Mouse (Mus musculus): ENCODE measurements around the gene Tln1. TPM values are rescaled to one million over a fixed set of nuclear protein-coding genes. Genes with fewer than 3 reads are reported as not detected.

Tln1 gene
- polyA plus RNA-seq, 2 experiments = 62.4 to 69.4 TPM

- no peaks in the 10 kb centered on the region for H3K36me3 ChIP-seq (ENCODE audit: control insufficient read depth, insufficient read depth, low read length)
- TF ChIP-seq POLR2A (IDR thresholded peaks at IDR 0.05; ENCODE audit: borderline replicate concordance, extremely low read depth, insufficient read depth, insufficient read length) = no peak
- ATAC-seq (ENCODE audit: low FRiP score, low read depth) (no peak), DNase-seq (ENCODE audit: low spot score) (no peak)
- no peak within 1 kb of the TSS for H3K9ac ChIP-seq (ENCODE audit: low read depth, low read length, severe bottlenecking)
- no peaks in the 10 kb centered on the region for H3K27me3 ChIP-seq (ENCODE audit: control insufficient read depth, insufficient read depth, low read length)
- no peak within 1 kb of the TSS for H3K4me2 ChIP-seq (replicated peaks; ENCODE audit: low read depth, low read length, severe bottlenecking)
- no peak within 1 kb of the TSS for H3K27ac ChIP-seq (replicated peaks; ENCODE audit: low read depth, low read length)
- H3K9me3 ChIP-seq (ENCODE audit: control insufficient read depth, low read length) = no peaks in the 10 kb centered on the region
- H3K4me1 ChIP-seq (ENCODE audit: control insufficient read depth, insufficient read depth, low read length) = no peaks in the 10 kb centered on the region
- WGBS = 62% methylated on average over 12 of the region's 12 CpGs
- no peak within 1 kb of the TSS for H3K4me3 ChIP-seq (replicated peaks; ENCODE audit: low read length)
Measured at GRCm38 (mm10) chr4:43483535-43484091, 78.9 kb downstream of the Tln1 start, which contains the start of gene Sit1. Sit1 (minus strand) TSS chr4:43483734.

- Histone ChIP-seq H3K36me3 (ENCODE audit: control insufficient read depth, insufficient read depth, low read length) (no peaks in the 10 kb centered on the region), H3K4me2 (replicated peaks; ENCODE audit: low read depth, low read length, severe bottlenecking) (no peak overlapping the region), H3K4me1 (ENCODE audit: control insufficient read depth, insufficient read depth, low read length) (no peaks in the 10 kb centered on the region), H3K9me3 (ENCODE audit: control insufficient read depth, low read length) (no peaks in the 10 kb centered on the region), H3K9ac (ENCODE audit: low read depth, low read length, severe bottlenecking) (no peak overlapping the region), H3K27me3 (ENCODE audit: control insufficient read depth, insufficient read depth, low read length) (no peaks in the 10 kb centered on the region), H3K4me3 (replicated peaks; ENCODE audit: low read length) (no peak overlapping the region), H3K27ac (replicated peaks; ENCODE audit: low read depth, low read length) (no peak overlapping the region)
- ATAC-seq (ENCODE audit: low FRiP score, low read depth) (no peak), DNase-seq (ENCODE audit: low spot score) (no peak)
- 66% methylated on average over 9 of the region's 10 CpGs for WGBS
- TF ChIP-seq POLR2A (IDR thresholded peaks at IDR 0.05; ENCODE audit: borderline replicate concordance, extremely low read depth, insufficient read depth, insufficient read length) = no peak
Measured at GRCm38 (mm10) chr4:43482591-43482990, 79.9 kb downstream of the Tln1 start.

- Histone ChIP-seq H3K9me3 (ENCODE audit: control insufficient read depth, low read length) (no peaks in the 10 kb centered on the region), H3K9ac (ENCODE audit: low read depth, low read length, severe bottlenecking) (no peak overlapping the region), H3K27ac (replicated peaks; ENCODE audit: low read depth, low read length) (no peak overlapping the region), H3K4me2 (replicated peaks; ENCODE audit: low read depth, low read length, severe bottlenecking) (no peak overlapping the region), H3K27me3 (ENCODE audit: control insufficient read depth, insufficient read depth, low read length) (no peaks in the 10 kb centered on the region), H3K36me3 (ENCODE audit: control insufficient read depth, insufficient read depth, low read length) (no peaks in the 10 kb centered on the region), H3K4me1 (ENCODE audit: control insufficient read depth, insufficient read depth, low read length) (no peaks in the 10 kb centered on the region), H3K4me3 (replicated peaks; ENCODE audit: low read length) (no peak overlapping the region)
- DNase-seq (ENCODE audit: low spot score) (no peak), ATAC-seq (ENCODE audit: low FRiP score, low read depth) (no peak)
- no peak for TF ChIP-seq POLR2A (IDR thresholded peaks at IDR 0.05; ENCODE audit: borderline replicate concordance, extremely low read depth, insufficient read depth, insufficient read length)
- WGBS = 71% methylated on average over 7 of the region's 7 CpGs
Measured at GRCm38 (mm10) chr4:43481894-43482456, 80.5 kb downstream of the Tln1 start.

Other genes with a start within 250 kb of the Tln1 start
- gene Rusc2, start 180.7 kb downstream of the Tln1 start, polyA plus RNA-seq (2012; rRNA removed) = 16.2 and 25.4 TPM in 2 replicates
- 8.0 and 9.6 TPM in 2 replicates for gene Rusc2, start 180.7 kb downstream of the Tln1 start, polyA plus RNA-seq (2014; fragmentation: Nextera tagmentation; extraction: Ambion mirVana)
- gene Fam166b, start 133.6 kb downstream of the Tln1 start, polyA plus RNA-seq (2012; rRNA removed) = 0.20 and 0.29 TPM in 2 replicates
- gene Fam166b, start 133.6 kb downstream of the Tln1 start, polyA plus RNA-seq (2014; fragmentation: Nextera tagmentation; extraction: Ambion mirVana) = 0.14 and 0.33 TPM in 2 replicates
- 47.4 and 63.1 TPM in 2 replicates for gene Tesk1, start 120.8 kb downstream of the Tln1 start, polyA plus RNA-seq (2012; rRNA removed)
- 15.8 and 17.6 TPM in 2 replicates for gene Tesk1, start 120.8 kb downstream of the Tln1 start, polyA plus RNA-seq (2014; fragmentation: Nextera tagmentation; extraction: Ambion mirVana)
- gene Cd72, start 108.1 kb downstream of the Tln1 start, polyA plus RNA-seq (2012; rRNA removed) = 1.3 TPM in 2 replicates
- 4.4 and 7.5 TPM in 2 replicates for gene Cd72, start 108.1 kb downstream of the Tln1 start, polyA plus RNA-seq (2014; fragmentation: Nextera tagmentation; extraction: Ambion mirVana)
- gene Sit1, start 79.0 kb downstream of the Tln1 start, polyA plus RNA-seq (2012; rRNA removed) = not detected in 2 replicates
- not detected in 2 replicates for gene Sit1, start 79.0 kb downstream of the Tln1 start, polyA plus RNA-seq (2014; fragmentation: Nextera tagmentation; extraction: Ambion mirVana)
- gene Ccdc107, start 69.8 kb downstream of the Tln1 start, polyA plus RNA-seq (2012; rRNA removed) = 118 and 175 TPM in 2 replicates
- 78.8 and 92.8 TPM in 2 replicates for gene Ccdc107, start 69.8 kb downstream of the Tln1 start, polyA plus RNA-seq (2014; fragmentation: Nextera tagmentation; extraction: Ambion mirVana)
- gene Arhgef39, start 63.0 kb downstream of the Tln1 start, polyA plus RNA-seq (2012; rRNA removed) = 84.9 and 108 TPM in 2 replicates
- 25.2 and 27.6 TPM in 2 replicates for gene Arhgef39, start 63.0 kb downstream of the Tln1 start, polyA plus RNA-seq (2014; fragmentation: Nextera tagmentation; extraction: Ambion mirVana)
- gene Car9, start 55.7 kb downstream of the Tln1 start, polyA plus RNA-seq (2012; rRNA removed) = 4.9 TPM in 2 replicates
- 1.0 and 1.2 TPM in 2 replicates for gene Car9, start 55.7 kb downstream of the Tln1 start, polyA plus RNA-seq (2014; fragmentation: Nextera tagmentation; extraction: Ambion mirVana)
- gene Tpm2, start 38.9 kb downstream of the Tln1 start, polyA plus RNA-seq (2012; rRNA removed) = 206 and 361 TPM in 2 replicates
- gene Tpm2, start 38.9 kb downstream of the Tln1 start, polyA plus RNA-seq (2014; fragmentation: Nextera tagmentation; extraction: Ambion mirVana) = 382 and 495 TPM in 2 replicates
- 51.7 and 58.0 TPM in 2 replicates for gene Creb3, start 359 bp downstream of the Tln1 start, polyA plus RNA-seq (2012; rRNA removed)
- 71.4 and 78.5 TPM in 2 replicates for gene Creb3, start 359 bp downstream of the Tln1 start, polyA plus RNA-seq (2014; fragmentation: Nextera tagmentation; extraction: Ambion mirVana)
- gene Rgp1, start 16.0 kb upstream of the Tln1 start, polyA plus RNA-seq (2012; rRNA removed) = 81.9 and 101 TPM in 2 replicates
- 33.3 and 35.3 TPM in 2 replicates for gene Rgp1, start 16.0 kb upstream of the Tln1 start, polyA plus RNA-seq (2014; fragmentation: Nextera tagmentation; extraction: Ambion mirVana)
- 39.8 and 50.1 TPM in 2 replicates for gene Gba2, start 16.2 kb upstream of the Tln1 start, polyA plus RNA-seq (2012; rRNA removed)
- 18.4 and 19.9 TPM in 2 replicates for gene Gba2, start 16.2 kb upstream of the Tln1 start, polyA plus RNA-seq (2014; fragmentation: Nextera tagmentation; extraction: Ambion mirVana)
- 0.24 and 0.88 TPM in 2 replicates for gene Msmp, start 21.8 kb upstream of the Tln1 start, polyA plus RNA-seq (2012; rRNA removed)
- gene Msmp, start 21.8 kb upstream of the Tln1 start, polyA plus RNA-seq (2014; fragmentation: Nextera tagmentation; extraction: Ambion mirVana) = 2.8 and 3.0 TPM in 2 replicates
- gene Npr2, start 69.2 kb upstream of the Tln1 start, polyA plus RNA-seq (2012; rRNA removed) = 121 and 124 TPM in 2 replicates
- gene Npr2, start 69.2 kb upstream of the Tln1 start, polyA plus RNA-seq (2014; fragmentation: Nextera tagmentation; extraction: Ambion mirVana) = 33.3 and 34.3 TPM in 2 replicates
- 1.8 and 2.5 TPM in 2 replicates for gene Spag8, start 90.9 kb upstream of the Tln1 start, polyA plus RNA-seq (2012; rRNA removed)
- 0.58 and 0.61 TPM in 2 replicates for gene Spag8, start 90.9 kb upstream of the Tln1 start, polyA plus RNA-seq (2014; fragmentation: Nextera tagmentation; extraction: Ambion mirVana)
- gene Hint2, start 93.8 kb upstream of the Tln1 start, polyA plus RNA-seq (2012; rRNA removed) = 58.3 and 63.2 TPM in 2 replicates
- gene Hint2, start 93.8 kb upstream of the Tln1 start, polyA plus RNA-seq (2014; fragmentation: Nextera tagmentation; extraction: Ambion mirVana) = 73.8 and 87.6 TPM in 2 replicates
- 16.0 and 26.7 TPM in 2 replicates for gene Tmem8b, start 106.3 kb upstream of the Tln1 start, polyA plus RNA-seq (2012; rRNA removed)
- gene Tmem8b, start 106.3 kb upstream of the Tln1 start, polyA plus RNA-seq (2014; fragmentation: Nextera tagmentation; extraction: Ambion mirVana) = 3.8 and 5.2 TPM in 2 replicates
- 0.40 and 0.63 TPM in 2 replicates for gene Fam221b, start 106.5 kb upstream of the Tln1 start, polyA plus RNA-seq (2012; rRNA removed)
- gene Fam221b, start 106.5 kb upstream of the Tln1 start, polyA plus RNA-seq (2014; fragmentation: Nextera tagmentation; extraction: Ambion mirVana) = 4.0 and 4.3 TPM in 2 replicates
- not detected in 2 replicates for gene Olfr70, start 138.1 kb upstream of the Tln1 start, polyA plus RNA-seq (2012; rRNA removed)
- gene Olfr70, start 138.1 kb upstream of the Tln1 start, polyA plus RNA-seq (2014; fragmentation: Nextera tagmentation; extraction: Ambion mirVana) = not detected in 2 replicates
- not detected in 2 replicates for gene Olfr71, start 147.6 kb upstream of the Tln1 start, polyA plus RNA-seq (2012; rRNA removed)
- gene Olfr71, start 147.6 kb upstream of the Tln1 start, polyA plus RNA-seq (2014; fragmentation: Nextera tagmentation; extraction: Ambion mirVana) = not detected in 2 replicates
- 3.2 and 3.9 TPM in 2 replicates for gene Hrct1, start 164.5 kb upstream of the Tln1 start, polyA plus RNA-seq (2012; rRNA removed)
- gene Hrct1, start 164.5 kb upstream of the Tln1 start, polyA plus RNA-seq (2014; fragmentation: Nextera tagmentation; extraction: Ambion mirVana) = 2.1 and 2.2 TPM in 2 replicates
- gene Spaar, start 167.3 kb upstream of the Tln1 start, polyA plus RNA-seq (2012; rRNA removed) = 1.0 and 1.3 TPM in 2 replicates
- gene Spaar, start 167.3 kb upstream of the Tln1 start, polyA plus RNA-seq (2014; fragmentation: Nextera tagmentation; extraction: Ambion mirVana) = 0.08 and 0.10 TPM in 2 replicates
- not detected in 2 replicates for gene Olfr159, start 208.3 kb upstream of the Tln1 start, polyA plus RNA-seq (2012; rRNA removed)
- not detected in 2 replicates for gene Olfr159, start 208.3 kb upstream of the Tln1 start, polyA plus RNA-seq (2014; fragmentation: Nextera tagmentation; extraction: Ambion mirVana)